Mouse (Mus musculus) monocyte, adult 5-6 weeks (primary cell): ENCODE measurements around the gene Lyar. TPM values are rescaled to one million over a fixed set of nuclear protein-coding genes. Genes with fewer than 3 reads are reported as not detected.
A peak's percentile ranks its signal among the peaks of the same experiment; 100 is the strongest.

Experiments used
- ATAC-seq: fragments of 153-309, 156-312 bp; replicated peaks from 2 replicates; pipeline ENCODE4 v1.8.0; 2017; ENCODE audit warnings: mild to moderate bottlenecking; ENCODE audit not compliant: low TSS enrichment, insufficient number of reproducible peaks, severe bottlenecking, poor library complexity, low FRiP score
- total RNA-seq: library from RNA; stranded (forward); fragments of 200-1000, 200-491, 200-594 nt; gene quantifications from 3 replicates; pipeline ENCODE4 v1.2.3, GENCODE M21; 2017

The Lyar gene
- total RNA-seq, 1 experiment from 2014 or later: 51.1 TPM

- ATAC-seq: no peak
Measured at GRCm38 (mm10) chr5:38241473-38241834, 21.2 kb downstream of the Lyar start.

- no peak for ATAC-seq
Measured at GRCm38 (mm10) chr5:38241966-38242365, 21.7 kb downstream of the Lyar start.

GRCm38 (mm10) chr5:38255195-38255594 lies 34.9 kb downstream of the Lyar start:
- ATAC-seq: no peak

- no peak for ATAC-seq
Measured at GRCm38 (mm10) chr5:38255644-38256043, 35.4 kb downstream of the Lyar start.

- ATAC-seq: no peak
Measured at GRCm38 (mm10) chr5:38256551-38256950, 36.3 kb downstream of the Lyar start.

GRCm38 (mm10) chr5:38258034-38258772 lies 37.9 kb downstream of the Lyar start:
- ATAC-seq: no peak

GRCm38 (mm10) chr5:38258773-38259146 lies 38.5 kb downstream of the Lyar start:
- no peak for ATAC-seq

- no peak for ATAC-seq
Measured at GRCm38 (mm10) chr5:38259455-38260106, 39.3 kb downstream of the Lyar start.

- peak; percentile 67 for ATAC-seq
Measured at GRCm38 (mm10) chr5:38260107-38260682, 39.9 kb downstream of the Lyar start, which contains the start of gene Tmem128. Tmem128 (plus strand) TSS chr5:38260185.

- ATAC-seq: no peak
Measured at GRCm38 (mm10) chr5:38270942-38271341, 50.7 kb downstream of the Lyar start.

- ATAC-seq: no peak
Measured at GRCm38 (mm10) chr5:38273831-38274230, 53.6 kb downstream of the Lyar start.

- no peak for ATAC-seq
Measured at GRCm38 (mm10) chr5:38275771-38276170, 55.5 kb downstream of the Lyar start, which contains the start of gene Otop1. Otop1 (plus strand) TSS chr5:38275972.

GRCm38 (mm10) chr5:38276451-38276850 lies 56.2 kb downstream of the Lyar start:
- ATAC-seq: no peak

GRCm38 (mm10) chr5:38277098-38277866 lies 57.0 kb downstream of the Lyar start:
- no peak for ATAC-seq

GRCm38 (mm10) chr5:38277936-38278600 lies 57.8 kb downstream of the Lyar start:
- no peak for ATAC-seq

- ATAC-seq: no peak
Measured at GRCm38 (mm10) chr5:38280075-38280474, 59.8 kb downstream of the Lyar start.
